Mouse (Mus musculus) brain, embryonic 14.5 days (tissue): ENCODE measurements around the gene 1190007I07Rik.
"Not testable (repeated sequence)": the region's sequence is repeated elsewhere in the genome, so short reads cannot be mapped to it uniquely, and the experiment has no call there.

Source experiments
- CTCF ChIP-seq: fragments of 200-500 bp; IDR thresholded peaks from 2 replicates; pipeline ENCODE4 v1.5.1; 2012; ENCODE audit warnings: inconsistent platforms, mild to moderate bottlenecking, moderate library complexity, borderline replicate concordance; ENCODE audit not compliant: insufficient read depth, insufficient read length; ENCODE audit errors: extremely low read depth
- POLR2A ChIP-seq: fragments of 200-500 bp; IDR thresholded peaks from 2 replicates; pipeline ENCODE4 v1.6.1; 2012; ENCODE audit warnings: mild to moderate bottlenecking, inconsistent platforms, borderline replicate concordance; ENCODE audit not compliant: poor library complexity, insufficient read depth, insufficient read length, severe bottlenecking; ENCODE audit errors: extremely low read depth

GRCm38 (mm10) chr10:82623553-82623932, 515 bp upstream of the 1190007I07Rik start:
- TF ChIP-seq POLR2A, CTCF: not testable (repeated sequence)
